Mouse (Mus musculus) liver, embryonic 14.5 days (tissue): ENCODE data around the gene Acoxl. TPM values are rescaled to one million over a fixed set of nuclear protein-coding genes. Genes with fewer than 3 reads are reported as not detected.
"Not testable (repeated sequence)": the region's sequence is repeated elsewhere in the genome, so short reads cannot be mapped to it uniquely, and the experiment has no call there.

Source experiments
- ATAC-seq: fragments of 200-750 bp; cut with Nextera tagmentation; 2 replicates; pipeline ENCODE4 v1.8.0; 2017; ENCODE audit warnings: moderate number of reproducible peaks, mild to moderate bottlenecking, moderate library complexity; ENCODE audit not compliant: insufficient read depth
- DNase-seq, 3 experiments: peaks; one replicate each; pipeline ENCODE4 v3.0.0-alpha.2; 2012 to 2013; ENCODE audit warnings: low read depth in 3 of 3, low spot score in 3 of 3
- H3K27ac ChIP-seq: fragments of 300-500 bp; sonication (generic); 2 replicates; pipeline ENCODE4 v1.5.1; 2014; ENCODE audit warnings: moderate library complexity, mild to moderate bottlenecking, control low read depth, inconsistent platforms
- H3K27me3 ChIP-seq: fragments of 300-500 bp; sonication (generic); 2 replicates; pipeline ENCODE4 v1.6.1; 2014; ENCODE audit warnings: mild to moderate bottlenecking, low read length, moderate library complexity; ENCODE audit not compliant: control insufficient read depth, insufficient read depth
- H3K36me3 ChIP-seq: fragments of 300-500 bp; sonication (generic); replicated peaks from 2 replicates; pipeline ENCODE4 v1.6.1; 2014; ENCODE audit warnings: low read depth; ENCODE audit not compliant: control insufficient read depth, insufficient read depth
- H3K4me1 ChIP-seq, 2 experiments: fragments of 200-500 bp in 1 of 2; fragments of 300-500 bp in 1 of 2; sonication (generic) in 1 of 2; replicated peaks; 2 replicates each; pipeline ENCODE4 v1.6.1; 2012 to 2014; ENCODE audit warnings: antibody characterized with exemption in 1 of 2, inconsistent platforms in 1 of 2, low read length in 1 of 2; ENCODE audit not compliant: control insufficient read depth in 2 of 2, insufficient read depth in 2 of 2
- H3K4me2 ChIP-seq: fragments of 300-500 bp; sonication (generic); 2 replicates; pipeline ENCODE4 v1.6.1; 2014; ENCODE audit warnings: low read depth, mild to moderate bottlenecking, control low read depth, moderate library complexity
- H3K4me3 ChIP-seq, 2 experiments: fragments of 200-500 bp in 1 of 2; fragments of 300-500 bp in 1 of 2; sonication (generic) in 1 of 2; 2 replicates each; pipeline ENCODE4 v1.5.1; 2012 to 2014; ENCODE audit warnings: low read depth in 2 of 2, low read length in 2 of 2, mild to moderate bottlenecking in 2 of 2, control low read depth in 1 of 2, inconsistent platforms in 1 of 2, moderate library complexity in 1 of 2; ENCODE audit not compliant: insufficient read depth in 1 of 2
- H3K9ac ChIP-seq: fragments of 300-500 bp; sonication (generic); replicated peaks from 2 replicates; pipeline ENCODE4 v1.6.1; 2014; ENCODE audit warnings: mild to moderate bottlenecking, control low read depth, moderate library complexity
- H3K9me3 ChIP-seq: fragments of 300-500 bp; sonication (generic); 2 replicates; pipeline ENCODE4 v1.6.1; 2016; ENCODE audit warnings: low read length, mixed read lengths; ENCODE audit not compliant: control insufficient read depth
- CTCF ChIP-seq: IDR thresholded peaks from 2 replicates; pipeline ENCODE4 v1.5.1; 2016; ENCODE audit warnings: antibody characterized with exemption, low read depth, control low read depth
- EP300 ChIP-seq: IDR thresholded peaks from 2 replicates; pipeline ENCODE4 v1.6.1; 2016; ENCODE audit warnings: antibody characterized with exemption, low read depth
- WGBS: fragments of 180-500 bp; shearing (Covaris S2); extraction: QIAGEN DNeasy Blood & Tissue Kit; methylation state at CpG from one replicate; pipeline ENCODE4 v1.1.7; 2014; ENCODE audit not compliant: insufficient replicate concordance; 5-methylcytosine and 5-hydroxymethylcytosine counted together
- polyA plus RNA-seq, 2 experiments: library from polyadenylated mRNA; depleted of rRNA in 1 of 2; stranded (reverse) in 1 of 2; unstranded in 1 of 2; fragments of >200 nt; fragmentation: Nextera tagmentation in 1 of 2; extraction: Ambion mirVana in 1 of 2; gene quantifications; 2 replicates each; pipeline versions ENCODE4 v1.2.1 to v1.2.3; 2012 to 2014

The Acoxl gene
- polyA plus RNA-seq, 2 experiments = not detected

DNA sequence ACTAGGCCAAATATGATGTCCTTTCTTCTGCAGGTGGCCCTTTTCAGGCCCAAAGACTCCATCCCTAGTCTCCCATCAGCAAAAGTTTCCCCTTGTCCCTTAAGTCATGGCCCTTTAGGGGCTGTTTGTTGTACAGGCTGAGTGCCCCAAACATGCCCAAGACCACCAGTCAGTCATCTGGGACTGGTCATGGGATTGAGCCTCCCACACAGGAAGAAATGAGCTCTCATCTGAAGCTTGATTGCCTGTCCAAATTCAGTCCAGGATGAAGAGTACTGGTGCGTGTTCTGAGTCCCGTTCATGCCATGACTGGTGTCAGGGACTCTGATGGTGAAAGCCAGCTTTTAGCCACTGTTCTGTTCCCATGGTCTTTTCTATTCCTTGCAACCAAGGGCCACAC lies 253.8 kb downstream of the Acoxl start:
- no peak overlapping the region for H3K27ac ChIP-seq
- no peaks in the 10 kb centered on the region for H3K36me3 ChIP-seq
- no peak overlapping the region for H3K9ac ChIP-seq
- ATAC-seq (no peak), DNase-seq (no peak)
- H3K4me2 ChIP-seq = no peak overlapping the region
- no peak overlapping the region for H3K4me3 ChIP-seq
- TF ChIP-seq CTCF (no peak), EP300 (no peak)
- WGBS = 79% methylated on average over 2 of the region's 2 CpGs
- no peaks in the 10 kb centered on the region for H3K27me3 ChIP-seq
- H3K4me1 ChIP-seq = peaks cover 0 to 7% of the 10 kb centered on the region in 2 experiments; a peak in 2 of 4 replicates
- no peaks in the 10 kb centered on the region for H3K9me3 ChIP-seq

DNA sequence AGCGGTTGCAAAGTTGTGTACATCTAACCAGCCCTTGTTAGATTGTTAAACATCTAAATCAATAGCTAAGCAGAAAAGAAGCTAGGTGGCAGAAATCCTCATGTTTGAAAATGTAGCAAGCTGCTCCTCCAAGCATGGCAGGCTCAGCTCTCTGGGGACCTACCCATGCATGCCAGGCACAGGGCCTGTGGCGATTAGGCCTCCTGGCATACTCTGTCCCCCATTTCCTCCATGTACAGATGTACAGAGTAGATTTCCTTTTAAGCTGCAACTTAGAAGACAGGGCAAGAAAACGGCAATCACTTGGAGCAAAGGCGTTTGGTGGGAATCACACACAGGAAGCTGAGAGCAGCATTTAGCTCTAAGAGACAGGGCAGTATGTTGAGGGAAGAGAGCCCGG lies 255.5 kb downstream of the Acoxl start:
- Histone ChIP-seq H3K9me3 (no peaks in the 10 kb centered on the region), H3K4me3 (no peak overlapping the region), H3K4me2 (no peak overlapping the region), H3K36me3 (no peaks in the 10 kb centered on the region), H3K4me1 (peaks cover 0 to 7% of the 10 kb centered on the region in 2 experiments; a peak in 2 of 4 replicates), H3K27me3 (no peaks in the 10 kb centered on the region), H3K9ac (no peak overlapping the region), H3K27ac (no peak overlapping the region)
- 60% methylated on average over 5 of the region's 5 CpGs for WGBS
- no peak for TF ChIP-seq CTCF
- TF ChIP-seq EP300 = no peak
- ATAC-seq (no peak), DNase-seq (no peak)

- no peak for TF ChIP-seq EP300
- no peak for TF ChIP-seq CTCF
- Histone ChIP-seq H3K27me3 (no peaks in the 10 kb centered on the region), H3K36me3 (no peaks in the 10 kb centered on the region), H3K27ac (no peak overlapping the region), H3K9ac (no peak overlapping the region), H3K4me3 (no peak overlapping the region), H3K4me2 (no peak overlapping the region), H3K4me1 (peaks cover 0 to 7% of the 10 kb centered on the region in 2 experiments; a peak in 2 of 4 replicates), H3K9me3 (no peaks in the 10 kb centered on the region)
- ATAC-seq (no peak), DNase-seq (no peak)
- WGBS = 55% methylated on average over 2 of the region's 2 CpGs
Measured at GRCm38 (mm10) chr2:128094602-128095001, 255.9 kb downstream of the Acoxl start.

GRCm38 (mm10) chr2:128095270-128095669 lies 256.6 kb downstream of the Acoxl start:
- H3K9ac ChIP-seq = no peak overlapping the region
- H3K27ac ChIP-seq = no peak overlapping the region
- no peak overlapping the region for H3K4me3 ChIP-seq
- H3K36me3 ChIP-seq = no peaks in the 10 kb centered on the region
- H3K4me1 ChIP-seq = peaks cover 0 to 7% of the 10 kb centered on the region in 2 experiments; a peak in 2 of 4 replicates
- H3K4me2 ChIP-seq = no peak overlapping the region
- no peaks in the 10 kb centered on the region for H3K9me3 ChIP-seq
- no peaks in the 10 kb centered on the region for H3K27me3 ChIP-seq
- ATAC-seq (no peak), DNase-seq (no peak)
- TF ChIP-seq CTCF = no peak
- no peak for TF ChIP-seq EP300
- WGBS = 45% methylated on average over 1 of the region's 1 CpGs

GRCm38 (mm10) chr2:128096070-128096469 lies 257.4 kb downstream of the Acoxl start:
- ATAC-seq = no peak
- Histone ChIP-seq H3K27me3 (no peaks in the 10 kb centered on the region), H3K9me3 (no peaks in the 10 kb centered on the region), H3K4me1 (peaks cover 0 to 7% of the 10 kb centered on the region in 2 experiments; a peak in 2 of 4 replicates), H3K4me2 (no peak overlapping the region), H3K4me3 (no peak overlapping the region), H3K36me3 (no peaks in the 10 kb centered on the region), H3K9ac (no peak overlapping the region), H3K27ac (no peak overlapping the region)
- DNase-seq = no peak
- TF ChIP-seq EP300 (no peak), CTCF (no peak)
- WGBS = 51% methylated on average over 1 of the region's 1 CpGs

GRCm38 (mm10) chr2:128098118-128098517 lies 259.4 kb downstream of the Acoxl start:
- not testable (repeated sequence) for H3K4me1 ChIP-seq, ATAC-seq
- WGBS = 51% methylated on average over 5 of the region's 5 CpGs

More at GRCm38 (mm10) chr2:128098118-128098517, 259.4 kb downstream of the Acoxl start:
- H3K27ac ChIP-seq, H3K4me3 ChIP-seq, H3K27me3 ChIP-seq, DNase-seq, H3K4me2 ChIP-seq, H3K36me3 ChIP-seq, H3K9ac ChIP-seq, H3K9me3 ChIP-seq: not testable (repeated sequence)
